ENCODE assay signal across 10 mouse cellular contexts in genomic region chr7:137723361-137724040, GRCm38 (mm10).
DNase-seq lines count a peak whose midpoint lies in the region; ATAC-seq lines count a peak whose summit lies in the region.
"Had no signal": no experiment of that assay in that cellular context is flagged by ENCODE, and none has a peak within 500 bp of the region (broad histone marks: within the 10 kb centered on the region; RNA-seq: fewer than 3 reads in every experiment).

No protein-coding gene starts in this region.

- H3K4me1 ChIP-seq in forebrain, embryonic 13.5 days = peaks cover 18% of the 10 kb centered on the region
- no peaks in the 10 kb centered on the region for H3K4me1 ChIP-seq in forebrain, embryonic 10.5 days
- H3K4me1 ChIP-seq in midbrain, embryonic 15.5 days = no peaks in the 10 kb centered on the region
- H3K4me1 ChIP-seq in midbrain, embryonic 11.5 days (ENCODE audit: control insufficient read depth, insufficient read depth, low read length) = no peaks in the 10 kb centered on the region

- H3K9ac ChIP-seq in forebrain, embryonic 13.5 days = no peak overlapping the region
- H3K9ac ChIP-seq in midbrain, embryonic 15.5 days = no peak overlapping the region
- H3K9ac ChIP-seq in midbrain, embryonic 11.5 days (ENCODE audit: low read length) = no peak overlapping the region

- H3K4me2 ChIP-seq in forebrain, embryonic 13.5 days = no peak overlapping the region
- no peak overlapping the region for H3K4me2 ChIP-seq in midbrain, embryonic 15.5 days
- H3K4me2 ChIP-seq in midbrain, embryonic 11.5 days = no peak overlapping the region

- H3K9me3 ChIP-seq in forebrain, embryonic 13.5 days (replicated peaks) = no peaks in the 10 kb centered on the region
- no peaks in the 10 kb centered on the region for H3K9me3 ChIP-seq in forebrain, embryonic 10.5 days
- H3K9me3 ChIP-seq in midbrain, embryonic 15.5 days = no peaks in the 10 kb centered on the region
- no peaks in the 10 kb centered on the region for H3K9me3 ChIP-seq in midbrain, embryonic 11.5 days (ENCODE audit: control insufficient read depth, low read length)

- H3K36me3 ChIP-seq in forebrain, embryonic 13.5 days (ENCODE audit: poor library complexity, severe bottlenecking) = no peaks in the 10 kb centered on the region
- H3K36me3 ChIP-seq in forebrain, embryonic 10.5 days (replicated peaks) = no peaks in the 10 kb centered on the region
- no peaks in the 10 kb centered on the region for H3K36me3 ChIP-seq in midbrain, embryonic 15.5 days (replicated peaks)
- no peaks in the 10 kb centered on the region for H3K36me3 ChIP-seq in midbrain, embryonic 11.5 days (ENCODE audit: control insufficient read depth, insufficient read depth, low read length)

- no peak overlapping the region for H3K27ac ChIP-seq in forebrain, embryonic 13.5 days
- H3K27ac ChIP-seq in forebrain, embryonic 10.5 days = no peak overlapping the region
- H3K27ac ChIP-seq in midbrain, embryonic 15.5 days = no peak overlapping the region
- H3K27ac ChIP-seq in midbrain, embryonic 11.5 days (ENCODE audit: low read depth, low read length) = no peak overlapping the region
- H3K27ac ChIP-seq: macrophage had no signal

- no peak overlapping the region for H3K4me3 ChIP-seq in forebrain, embryonic 13.5 days
- H3K4me3 ChIP-seq in forebrain, embryonic 10.5 days = no peak overlapping the region
- H3K4me3 ChIP-seq in midbrain, embryonic 15.5 days = no peak overlapping the region
- no peak overlapping the region for H3K4me3 ChIP-seq in midbrain, embryonic 11.5 days (ENCODE audit: low read depth, low read length)
- H3K4me3 ChIP-seq: myocyte had no signal

- no peaks in the 10 kb centered on the region for H3K27me3 ChIP-seq in forebrain, embryonic 13.5 days
- no peaks in the 10 kb centered on the region for H3K27me3 ChIP-seq in forebrain, embryonic 10.5 days (ENCODE audit: poor library complexity, severe bottlenecking)
- H3K27me3 ChIP-seq in midbrain, embryonic 15.5 days (replicated peaks) = no peaks in the 10 kb centered on the region
- H3K27me3 ChIP-seq in midbrain, embryonic 11.5 days (ENCODE audit: control insufficient read depth, insufficient read depth, low read length) = no peaks in the 10 kb centered on the region

- WGBS in forebrain, embryonic 13.5 days = 54% methylated on average over 7 of the region's 7 CpGs
- WGBS in forebrain, embryonic 10.5 days = 87% methylated on average over 7 of the region's 7 CpGs
- WGBS in midbrain, embryonic 15.5 days = 66% methylated on average over 7 of the region's 7 CpGs
- WGBS in midbrain, embryonic 11.5 days = 82% methylated on average over 7 of the region's 7 CpGs

- peak; percentile 68 for ATAC-seq in forebrain, embryonic 13.5 days
- peak; percentile 33; the same call in 1 of the 2 replicates for ATAC-seq in midbrain, embryonic 15.5 days (replicated peaks)
- no peak for ATAC-seq in midbrain, embryonic 11.5 days (ENCODE audit: low FRiP score)

- DNase-seq in forebrain, embryonic 10.5 days (ENCODE audit: extremely low spot score, low spot score) = no peak
- DNase-seq in midbrain, embryonic 11.5 days (ENCODE audit: low spot score, missing footprints) = no peak
- peak; percentile 61 to 66 for DNase-seq in cerebellum, postnatal 14 days
- peak; percentile 45 for DNase-seq in lung, postnatal 25 days (ENCODE audit: low spot score)
- DNase-seq in kidney, postnatal 14 days = no peak
- DNase-seq in urinary bladder, postnatal 25 days (ENCODE audit: low spot score) = no peak

Comparison
In these comparisons a context has a peak if more than half of its experiments do, and no peak if none do; other contexts are left out.
1. DNase-seq: peak in cerebellum, postnatal 14 days (2 of 2) and lung, postnatal 25 days (single experiment); none in forebrain, embryonic 10.5 days (single experiment), midbrain, embryonic 11.5 days (single experiment), kidney, postnatal 14 days (single experiment) and urinary bladder, postnatal 25 days (single experiment).